Mouse (Mus musculus): ENCODE measurements around the gene Tha1. TPM values are rescaled to one million over a fixed set of nuclear protein-coding genes. Genes with fewer than 3 reads are reported as not detected.
"Not testable (repeated sequence)": the region's sequence is repeated elsewhere in the genome, so short reads cannot be mapped to it uniquely, and the experiment has no call there.

The Tha1 gene
- polyA plus RNA-seq, 1 experiment from 2014 or later = 4.7 TPM

GRCm38 (mm10) chr11:117846640-117847039 lies 26.6 kb downstream of the Tha1 start:
- WGBS = 51% methylated on average over 5 of the region's 5 CpGs
- Histone ChIP-seq H3K4me2 (no peak overlapping the region), H3K27ac (replicated peaks) (no peak overlapping the region), H3K9me3 (replicated peaks) (no peaks in the 10 kb centered on the region), H3K36me3 (no peaks in the 10 kb centered on the region), H3K27me3 (replicated peaks) (no peaks in the 10 kb centered on the region), H3K9ac (replicated peaks) (no peak overlapping the region), H3K4me1 (peaks cover 25% of the 10 kb centered on the region), H3K4me3 (replicated peaks) (no peak overlapping the region)
- no peak for ATAC-seq (ENCODE audit: low FRiP score)

- H3K36me3 ChIP-seq = no peaks in the 10 kb centered on the region
- no peaks in the 10 kb centered on the region for H3K9me3 ChIP-seq (replicated peaks)
- no peak overlapping the region for H3K27ac ChIP-seq (replicated peaks)
- no peak for ATAC-seq (ENCODE audit: low FRiP score)
- no peak overlapping the region for H3K9ac ChIP-seq (replicated peaks)
- no peak overlapping the region for H3K4me3 ChIP-seq (replicated peaks)
- no peak overlapping the region for H3K4me2 ChIP-seq
- WGBS = 82% methylated on average over 2 of the region's 2 CpGs
- no peaks in the 10 kb centered on the region for H3K27me3 ChIP-seq (replicated peaks)
- H3K4me1 ChIP-seq = peaks cover 25% of the 10 kb centered on the region
These were observed 27.6 kb downstream of the Tha1 start for GRCm38 (mm10) chr11:117845651-117846050.

- no peak overlapping the region for H3K4me2 ChIP-seq
- 82% methylated on average over 2 of the region's 2 CpGs for WGBS
- H3K27ac ChIP-seq (replicated peaks) = no peak overlapping the region
- no peaks in the 10 kb centered on the region for H3K9me3 ChIP-seq (replicated peaks)
- H3K27me3 ChIP-seq (replicated peaks) = no peaks in the 10 kb centered on the region
- no peak for ATAC-seq (ENCODE audit: low FRiP score)
- H3K4me1 ChIP-seq = peaks cover 20% of the 10 kb centered on the region
- H3K4me3 ChIP-seq (replicated peaks) = no peak overlapping the region
- no peak overlapping the region for H3K9ac ChIP-seq (replicated peaks)
- no peaks in the 10 kb centered on the region for H3K36me3 ChIP-seq
These were observed 28.3 kb downstream of the Tha1 start for GRCm38 (mm10) chr11:117844997-117845396.

GRCm38 (mm10) chr11:117843434-117843833 lies 29.8 kb downstream of the Tha1 start:
- Histone ChIP-seq H3K27me3 (replicated peaks) (no peaks in the 10 kb centered on the region), H3K36me3 (no peaks in the 10 kb centered on the region), H3K4me2 (no peak overlapping the region), H3K9ac (replicated peaks) (no peak overlapping the region), H3K27ac (replicated peaks) (no peak overlapping the region), H3K4me3 (replicated peaks) (no peak overlapping the region), H3K4me1 (peaks cover 9% of the 10 kb centered on the region), H3K9me3 (replicated peaks) (no peaks in the 10 kb centered on the region)
- no peak for ATAC-seq (ENCODE audit: low FRiP score)
- WGBS = 84% methylated on average over 2 of the region's 2 CpGs

- Histone ChIP-seq H3K36me3 (no peaks in the 10 kb centered on the region), H3K4me3 (replicated peaks) (no peak overlapping the region), H3K9me3 (replicated peaks) (no peaks in the 10 kb centered on the region), H3K27me3 (replicated peaks) (no peaks in the 10 kb centered on the region), H3K9ac (replicated peaks) (no peak overlapping the region), H3K4me1 (peaks cover 4% of the 10 kb centered on the region; the same call in 1 of the 2 replicates), H3K27ac (replicated peaks) (no peak overlapping the region), H3K4me2 (no peak overlapping the region)
- WGBS = 54% methylated on average over 1 of the region's 1 CpGs
- no peak for ATAC-seq (ENCODE audit: low FRiP score)
These were observed 32.4 kb downstream of the Tha1 start for GRCm38 (mm10) chr11:117840910-117841309.

- H3K4me2 ChIP-seq = no peak overlapping the region
- no peak overlapping the region for H3K4me3 ChIP-seq (replicated peaks)
- peaks cover 4% of the 10 kb centered on the region; the same call in 1 of the 2 replicates for H3K4me1 ChIP-seq
- no peak overlapping the region for H3K9ac ChIP-seq (replicated peaks)
- no peak overlapping the region for H3K27ac ChIP-seq (replicated peaks)
- no peaks in the 10 kb centered on the region for H3K36me3 ChIP-seq
- 83% methylated on average over 1 of the region's 1 CpGs for WGBS
- no peak for ATAC-seq (ENCODE audit: low FRiP score)
- no peaks in the 10 kb centered on the region for H3K9me3 ChIP-seq (replicated peaks)
- no peaks in the 10 kb centered on the region for H3K27me3 ChIP-seq (replicated peaks)
These were observed 34.3 kb downstream of the Tha1 start for GRCm38 (mm10) chr11:117839021-117839420.

- WGBS = 78% methylated on average over 2 of the region's 2 CpGs
- Histone ChIP-seq H3K9ac (replicated peaks) (no peak overlapping the region), H3K4me2 (no peak overlapping the region), H3K4me3 (replicated peaks) (no peak overlapping the region), H3K27ac (replicated peaks) (no peak overlapping the region), H3K9me3 (replicated peaks) (no peaks in the 10 kb centered on the region), H3K27me3 (replicated peaks) (no peaks in the 10 kb centered on the region), H3K4me1 (peaks cover 4% of the 10 kb centered on the region; the same call in 1 of the 2 replicates), H3K36me3 (no peaks in the 10 kb centered on the region)
- no peak for ATAC-seq (ENCODE audit: low FRiP score)
These were observed 34.7 kb downstream of the Tha1 start for GRCm38 (mm10) chr11:117838572-117838971.

- Histone ChIP-seq H3K9ac (replicated peaks) (0 out of 2 replicates have a peak overlapping the region, but pooled peaks have one; percentile 3), H3K27me3 (replicated peaks) (no peaks in the 10 kb centered on the region), H3K4me3 (replicated peaks) (0 out of 2 replicates have a peak overlapping the region, but pooled peaks have one; percentile 9), H3K36me3 (no peaks in the 10 kb centered on the region), H3K4me2 (peak overlapping the region; percentile 49), H3K4me1 (peaks cover 14% of the 10 kb centered on the region), H3K27ac (replicated peaks) (no peak overlapping the region), H3K9me3 (replicated peaks) (no peaks in the 10 kb centered on the region)
- WGBS = 24% methylated on average over 13 of the region's 13 CpGs
- ATAC-seq (ENCODE audit: low FRiP score) = no peak
These were observed 37.0 kb downstream of the Tha1 start for GRCm38 (mm10) chr11:117836306-117836705.

GRCm38 (mm10) chr11:117834086-117834485 lies 39.2 kb downstream of the Tha1 start:
- H3K36me3 ChIP-seq = no peaks in the 10 kb centered on the region
- H3K4me3 ChIP-seq (replicated peaks) = no peak overlapping the region
- H3K4me1 ChIP-seq = peaks cover 20% of the 10 kb centered on the region
- no peak overlapping the region for H3K9ac ChIP-seq (replicated peaks)
- no peak overlapping the region for H3K27ac ChIP-seq (replicated peaks)
- no peaks in the 10 kb centered on the region for H3K27me3 ChIP-seq (replicated peaks)
- 95% methylated on average over 8 of the region's 8 CpGs for WGBS
- H3K9me3 ChIP-seq (replicated peaks) = no peaks in the 10 kb centered on the region
- H3K4me2 ChIP-seq = no peak overlapping the region
- no peak for ATAC-seq (ENCODE audit: low FRiP score)

- not testable (repeated sequence) for H3K9me3 ChIP-seq (replicated peaks); H3K4me3 ChIP-seq (replicated peaks); H3K36me3 ChIP-seq; ATAC-seq (ENCODE audit: low FRiP score); H3K4me2 ChIP-seq; H3K9ac ChIP-seq (replicated peaks); H3K27me3 ChIP-seq (replicated peaks); H3K27ac ChIP-seq (replicated peaks)
- peaks cover 26% of the 10 kb centered on the region for H3K4me1 ChIP-seq
- 91% methylated on average over 4 of the region's 6 CpGs for WGBS
These were observed 39.8 kb downstream of the Tha1 start for GRCm38 (mm10) chr11:117833509-117833908.

GRCm38 (mm10) chr11:117832086-117832969 lies 41.0 kb downstream of the Tha1 start:
- WGBS = 17% methylated on average over 28 of the region's 28 CpGs
- peak overlapping the region; percentile 71 for H3K27ac ChIP-seq (replicated peaks)
- no peaks in the 10 kb centered on the region for H3K27me3 ChIP-seq (replicated peaks)
- peak; percentile 81 for ATAC-seq (ENCODE audit: low FRiP score)
- no peak overlapping the region; the same call in 1 of the 2 replicates for H3K9ac ChIP-seq (replicated peaks)
- peak overlapping the region; percentile 60 for H3K4me2 ChIP-seq
- H3K4me1 ChIP-seq = peaks cover 35% of the 10 kb centered on the region
- H3K36me3 ChIP-seq = no peaks in the 10 kb centered on the region
- no peaks in the 10 kb centered on the region for H3K9me3 ChIP-seq (replicated peaks)
- peak overlapping the region; percentile 41 for H3K4me3 ChIP-seq (replicated peaks)

- ATAC-seq (ENCODE audit: low FRiP score) = no peak
- no peak overlapping the region for H3K9ac ChIP-seq (replicated peaks)
- H3K4me2 ChIP-seq = no peak overlapping the region
- H3K27me3 ChIP-seq (replicated peaks) = no peaks in the 10 kb centered on the region
- no peak overlapping the region for H3K4me3 ChIP-seq (replicated peaks)
- peaks cover 47% of the 10 kb centered on the region for H3K4me1 ChIP-seq
- WGBS = 68% methylated on average over 9 of the region's 9 CpGs
- H3K27ac ChIP-seq (replicated peaks) = no peak overlapping the region
- H3K36me3 ChIP-seq = no peaks in the 10 kb centered on the region
- no peaks in the 10 kb centered on the region for H3K9me3 ChIP-seq (replicated peaks)
These were observed 42.9 kb downstream of the Tha1 start for GRCm38 (mm10) chr11:117830401-117830800.

All from neural tube, embryonic 15.5 days (tissue).